Mouse (Mus musculus) embryonic facial prominence, embryonic 10.5 days (tissue): ENCODE data around the gene Olfr68. TPM values are rescaled to one million over a fixed set of nuclear protein-coding genes. Genes with fewer than 3 reads are reported as not detected.
"Not testable (repeated sequence)": the region's sequence is repeated elsewhere in the genome, so short reads cannot be mapped to it uniquely, and the experiment has no call there.

Experiments
- DNase-seq: peaks from one replicate; pipeline ENCODE4 v3.0.0-alpha.2; 2017; ENCODE audit warnings: low spot score
- H3K27ac ChIP-seq: fragments of 300-500 bp; sonication (generic); replicated peaks from 2 replicates; pipeline ENCODE4 v1.5.1; 2016; ENCODE audit warnings: mild to moderate bottlenecking
- H3K27me3 ChIP-seq: fragments of 300-500 bp; sonication (generic); replicated peaks from 2 replicates; pipeline ENCODE4 v1.6.1; 2016; ENCODE audit warnings: low read depth, mild to moderate bottlenecking; ENCODE audit not compliant: poor library complexity, severe bottlenecking
- H3K36me3 ChIP-seq: fragments of 300-500 bp; sonication (generic); replicated peaks from 2 replicates; pipeline ENCODE4 v1.6.1; 2016; ENCODE audit warnings: mild to moderate bottlenecking, moderate library complexity
- H3K4me1 ChIP-seq: fragments of 300-500 bp; sonication (generic); 2 replicates; pipeline ENCODE4 v1.6.1; 2016
- H3K4me3 ChIP-seq: fragments of 300-500 bp; sonication (generic); 2 replicates; pipeline ENCODE4 v1.5.1; 2016; ENCODE audit warnings: mild to moderate bottlenecking, moderate library complexity
- H3K9me3 ChIP-seq: fragments of 300-500 bp; sonication (generic); 2 replicates; pipeline ENCODE4 v1.6.1; 2016; ENCODE audit warnings: mild to moderate bottlenecking
- WGBS: fragments of 180-500 bp; shearing (Covaris S2); methylation state at CpG from one replicate; pipeline ENCODE4 v1.1.7; 2016; 5-methylcytosine and 5-hydroxymethylcytosine counted together
- polyA plus RNA-seq: library from polyadenylated mRNA; unstranded; fragments of >200 nt; fragmentation: Nextera tagmentation; extraction: Ambion mirVana; gene quantifications from 2 replicates; pipeline ENCODE4 v1.2.1, GENCODE M21; 2016

The Olfr68 gene
- polyA plus RNA-seq = not detected in 2 replicates

GRCm38 (mm10) chr7:103779598-103779997 is at the start of gene Olfr68:
TSS of gene Olfr68 (minus strand) at chr7:103779698.
- H3K9me3 ChIP-seq = no peaks in the 10 kb centered on the region
- no peaks in the 10 kb centered on the region for H3K4me1 ChIP-seq
- WGBS = 83% methylated on average over 3 of the region's 3 CpGs
- no peak within 1 kb of the TSS for H3K27ac ChIP-seq
- no peaks in the 10 kb centered on the region for H3K36me3 ChIP-seq
- no peak within 1 kb of the TSS for H3K4me3 ChIP-seq
- DNase-seq = no peak
- no peaks in the 10 kb centered on the region for H3K27me3 ChIP-seq

- H3K27me3 ChIP-seq = no peaks in the 10 kb centered on the region
- WGBS = 94% methylated on average over 4 of the region's 4 CpGs
- no peaks in the 10 kb centered on the region for H3K9me3 ChIP-seq
- DNase-seq = no peak
- no peaks in the 10 kb centered on the region for H3K4me1 ChIP-seq
- H3K27ac ChIP-seq = no peak within 1 kb of the TSS
- no peaks in the 10 kb centered on the region for H3K36me3 ChIP-seq
- no peak within 1 kb of the TSS for H3K4me3 ChIP-seq
Measured at GRCm38 (mm10) chr7:103827808-103828207, 48.3 kb upstream of the Olfr68 start, which contains the start of gene Hbb-bs. TSS of gene Hbb-bs (minus strand) at chr7:103828096.

DNA sequence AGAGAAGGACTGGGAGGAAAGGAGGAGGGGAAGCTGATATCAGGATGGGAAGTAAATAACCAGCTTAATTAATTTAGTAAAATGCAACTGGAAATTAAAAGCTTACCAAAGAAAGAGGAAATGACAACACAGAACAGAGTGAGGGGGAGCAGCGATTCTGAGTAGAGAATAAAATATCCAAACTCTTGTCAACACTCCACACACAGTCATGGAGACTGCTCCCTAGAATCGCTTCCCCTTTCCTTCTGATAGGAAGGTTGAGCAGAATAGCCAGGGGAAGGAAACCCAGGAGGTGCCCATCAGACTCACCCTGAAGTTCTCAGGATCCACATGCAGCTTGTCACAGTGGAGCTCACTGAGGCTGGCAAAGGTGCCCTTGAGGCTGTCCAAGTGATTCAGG is 47.6 kb upstream of the Olfr68 start:
- H3K27me3 ChIP-seq, DNase-seq, H3K27ac ChIP-seq, H3K4me1 ChIP-seq, H3K4me3 ChIP-seq, H3K9me3 ChIP-seq, H3K36me3 ChIP-seq: not testable (repeated sequence)
- WGBS = no CpG with 5 or more reads among the region's 2 CpGs

- no peak overlapping the region for H3K27ac ChIP-seq
- DNase-seq = no peak
- H3K9me3 ChIP-seq = no peaks in the 10 kb centered on the region
- H3K27me3 ChIP-seq = no peaks in the 10 kb centered on the region
- H3K36me3 ChIP-seq = no peaks in the 10 kb centered on the region
- no peaks in the 10 kb centered on the region for H3K4me1 ChIP-seq
- H3K4me3 ChIP-seq = no peak overlapping the region
- WGBS = 54% methylated on average over 3 of the region's 3 CpGs
Measured at GRCm38 (mm10) chr7:103826255-103826887, 46.9 kb upstream of the Olfr68 start.

DNA sequence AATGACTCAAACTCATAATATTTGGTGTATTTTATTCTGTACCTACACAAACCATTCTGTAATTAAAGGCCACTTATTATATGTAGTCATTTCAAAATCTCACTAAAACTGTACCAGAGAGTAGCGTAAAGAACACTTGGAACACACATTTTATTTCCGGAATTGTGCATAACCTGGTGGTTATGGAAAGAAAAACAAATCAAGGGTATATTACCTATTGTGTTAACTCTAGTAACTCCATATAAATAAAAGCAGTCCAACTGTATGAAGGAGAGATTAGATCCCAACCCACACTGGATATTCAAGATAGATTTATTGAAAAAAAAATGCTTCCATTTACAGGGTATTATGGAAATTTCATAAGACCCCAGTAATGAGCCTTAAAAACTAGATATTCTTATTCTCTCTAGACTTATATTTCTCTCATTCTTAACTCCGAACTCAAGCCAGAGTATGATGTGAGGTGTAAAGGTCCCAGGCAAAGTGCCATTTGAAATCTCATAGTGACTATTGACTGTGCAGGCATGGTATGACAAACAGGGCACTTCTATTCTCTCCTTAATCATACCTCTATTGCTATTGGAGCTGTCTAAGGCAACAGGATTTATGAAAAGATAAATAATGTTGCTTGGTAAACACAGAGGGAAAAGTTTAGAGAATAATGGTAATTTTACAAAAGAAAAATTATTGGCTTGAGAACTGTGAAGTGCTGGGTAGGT is 46.2 kb upstream of the Olfr68 start:
- H3K9me3 ChIP-seq = no peaks in the 10 kb centered on the region
- no peaks in the 10 kb centered on the region for H3K4me1 ChIP-seq
- DNase-seq = no peak
- 94% methylated on average over 3 of the region's 3 CpGs for WGBS
- H3K27ac ChIP-seq = no peak overlapping the region
- H3K27me3 ChIP-seq = no peaks in the 10 kb centered on the region
- H3K36me3 ChIP-seq = no peaks in the 10 kb centered on the region
- no peak overlapping the region for H3K4me3 ChIP-seq

GRCm38 (mm10) chr7:103824597-103824996 is 45.1 kb upstream of the Olfr68 start:
- no peaks in the 10 kb centered on the region for H3K36me3 ChIP-seq
- no peak for DNase-seq
- no peaks in the 10 kb centered on the region for H3K9me3 ChIP-seq
- no peak overlapping the region for H3K4me3 ChIP-seq
- no peaks in the 10 kb centered on the region for H3K4me1 ChIP-seq
- WGBS = 82% methylated on average over 2 of the region's 2 CpGs
- H3K27me3 ChIP-seq = no peaks in the 10 kb centered on the region
- H3K27ac ChIP-seq = no peak overlapping the region

DNA sequence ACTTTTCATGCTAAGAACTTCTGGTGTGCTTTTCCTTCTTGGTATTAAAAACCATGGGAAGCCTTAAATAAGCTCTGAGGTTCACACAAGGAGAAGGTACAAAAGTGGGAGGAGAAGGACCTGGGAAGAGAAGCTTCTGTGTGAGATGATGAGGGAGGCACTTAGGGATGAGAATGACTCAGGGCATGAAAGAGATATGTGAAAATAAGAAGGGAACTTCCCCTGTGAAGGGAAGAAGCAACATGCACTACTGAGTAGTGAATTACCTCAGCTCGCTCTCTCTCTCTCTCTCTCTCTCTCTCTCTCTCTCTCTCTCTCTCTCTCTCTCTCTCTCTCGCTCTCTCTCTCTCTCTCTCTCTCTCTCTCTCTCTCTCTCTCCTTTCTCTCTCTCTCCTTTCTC is 35.6 kb upstream of the Olfr68 start:
- H3K36me3 ChIP-seq, DNase-seq, H3K27me3 ChIP-seq, H3K4me1 ChIP-seq, H3K4me3 ChIP-seq, H3K9me3 ChIP-seq, H3K27ac ChIP-seq: not testable (repeated sequence)
- 82% methylated on average over 1 of the region's 2 CpGs for WGBS

DNA sequence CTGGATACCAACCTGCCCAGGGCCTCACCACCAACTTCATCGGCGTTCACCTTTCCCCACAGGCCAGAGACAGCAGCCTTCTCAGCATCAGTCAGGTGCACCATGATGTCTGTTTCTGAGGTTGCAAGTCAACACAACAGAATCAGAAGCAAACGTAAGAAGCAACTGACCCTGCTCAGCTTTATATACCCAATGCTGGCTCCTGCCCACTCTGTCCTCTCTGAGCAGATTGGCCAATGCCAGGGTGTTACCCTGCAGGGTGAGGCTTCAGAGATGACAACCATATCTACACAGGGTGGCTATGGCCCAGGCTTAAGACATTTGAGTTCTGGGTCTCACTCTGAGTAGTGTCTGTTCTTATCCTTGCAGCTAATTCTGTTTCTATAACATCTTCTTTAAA is 34.3 kb upstream of the Olfr68 start, which contains the start of gene Hbb-bt:
Gene Hbb-bt, minus strand, starts transcription at position 231 of the 400 bp plus-strand sequence.
- Histone ChIP-seq H3K36me3 (no peaks in the 10 kb centered on the region), H3K27ac (no peak within 1 kb of the TSS), H3K4me3 (no peak within 1 kb of the TSS), H3K9me3 (no peaks in the 10 kb centered on the region), H3K4me1 (no peaks in the 10 kb centered on the region), H3K27me3 (no peaks in the 10 kb centered on the region)
- DNase-seq = no peak
- WGBS = 91% methylated on average over 3 of the region's 3 CpGs

- H3K9me3 ChIP-seq, H3K27ac ChIP-seq, H3K27me3 ChIP-seq, H3K36me3 ChIP-seq, H3K4me1 ChIP-seq, DNase-seq, H3K4me3 ChIP-seq: not testable (repeated sequence)
- no CpG with 5 or more reads among the region's 3 CpGs for WGBS
Measured at GRCm38 (mm10) chr7:103813152-103813551, 33.7 kb upstream of the Olfr68 start.

DNA sequence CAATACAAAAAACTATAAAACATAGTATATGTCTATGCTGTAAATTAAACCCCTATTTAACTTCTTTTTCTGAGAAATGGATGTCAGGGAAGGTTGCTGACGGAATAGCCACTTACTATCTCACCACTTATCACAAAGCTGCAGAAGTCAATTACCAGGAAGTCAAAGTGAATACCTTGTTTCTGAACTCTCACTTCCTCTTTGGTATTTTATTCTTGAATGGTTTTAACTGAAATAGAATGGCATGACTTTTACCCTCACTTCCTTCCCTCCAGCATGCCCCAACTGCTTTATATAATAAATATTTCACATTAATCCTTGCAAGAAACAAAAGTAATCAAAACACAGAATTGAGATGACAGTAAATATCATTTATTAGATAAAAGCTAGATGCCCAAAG is 32.7 kb upstream of the Olfr68 start:
- WGBS = 67% methylated on average over 1 of the region's 1 CpGs
- no peaks in the 10 kb centered on the region for H3K27me3 ChIP-seq
- no peaks in the 10 kb centered on the region for H3K9me3 ChIP-seq
- no peak for DNase-seq
- no peaks in the 10 kb centered on the region for H3K36me3 ChIP-seq
- H3K4me1 ChIP-seq = no peaks in the 10 kb centered on the region
- H3K4me3 ChIP-seq = no peak overlapping the region
- H3K27ac ChIP-seq = no peak overlapping the region

- H3K9me3 ChIP-seq = no peaks in the 10 kb centered on the region
- H3K4me1 ChIP-seq = no peaks in the 10 kb centered on the region
- H3K27ac ChIP-seq = no peak overlapping the region
- no peak overlapping the region for H3K4me3 ChIP-seq
- 86% methylated on average over 1 of the region's 1 CpGs for WGBS
- no peak for DNase-seq
- H3K27me3 ChIP-seq = no peaks in the 10 kb centered on the region
- H3K36me3 ChIP-seq = no peaks in the 10 kb centered on the region
Measured at GRCm38 (mm10) chr7:103811223-103811845, 31.8 kb upstream of the Olfr68 start.

DNA sequence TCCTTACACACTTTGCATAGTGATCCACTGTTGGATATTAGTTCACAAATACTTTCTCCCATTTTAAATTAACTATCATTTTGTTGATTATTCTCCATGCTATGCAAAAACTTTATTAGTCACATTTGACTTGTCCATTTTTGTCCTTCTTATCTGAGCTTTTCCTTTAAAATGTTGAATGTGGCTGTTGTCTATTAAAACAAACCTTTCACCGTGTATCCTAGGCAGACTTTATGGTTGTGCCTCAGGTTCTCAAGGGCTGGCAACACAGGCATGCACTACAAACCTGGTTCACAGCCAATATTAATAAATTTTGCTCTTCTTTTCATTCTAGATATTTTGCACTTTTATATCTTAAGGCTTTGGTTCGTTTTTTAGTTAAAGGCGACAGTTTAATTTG is 31.2 kb upstream of the Olfr68 start:
- Histone ChIP-seq H3K36me3 (no peaks in the 10 kb centered on the region), H3K4me1 (no peaks in the 10 kb centered on the region), H3K27ac (no peak overlapping the region), H3K4me3 (no peak overlapping the region), H3K27me3 (no peaks in the 10 kb centered on the region), H3K9me3 (no peaks in the 10 kb centered on the region)
- WGBS = 80% methylated on average over 3 of the region's 3 CpGs
- no peak for DNase-seq

DNA sequence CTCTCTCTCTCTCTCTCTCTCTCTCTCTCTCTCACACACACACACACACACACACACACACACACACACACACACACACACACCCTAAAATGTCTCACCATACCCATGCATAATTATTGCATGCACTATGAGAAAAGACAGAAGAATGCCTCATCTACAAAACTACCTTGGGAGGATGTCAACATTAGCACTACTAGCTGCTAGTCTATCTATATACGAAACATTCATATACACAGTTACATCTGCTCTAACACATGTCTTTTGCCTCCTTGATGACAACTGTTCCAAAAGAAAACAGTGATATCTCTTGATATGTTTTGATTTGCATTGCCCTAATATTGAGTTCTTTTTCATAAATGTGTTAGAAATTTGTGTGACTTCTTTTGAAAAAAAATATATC is 30.8 kb upstream of the Olfr68 start:
- WGBS = 93% methylated on average over 1 of the region's 1 CpGs
- Histone ChIP-seq H3K4me3 (no peak overlapping the region), H3K27me3 (no peaks in the 10 kb centered on the region), H3K4me1 (no peaks in the 10 kb centered on the region), H3K9me3 (no peaks in the 10 kb centered on the region), H3K36me3 (no peaks in the 10 kb centered on the region), H3K27ac (no peak overlapping the region)
- no peak for DNase-seq
